Mouse (Mus musculus) CH12.LX (cell line): ENCODE results near the gene Ccdc63. TPM values are rescaled to one million over a fixed set of nuclear protein-coding genes. Genes with fewer than 3 reads are reported as not detected.

ENCODE experiments used
- DNase-seq: peaks from one replicate; pipeline ENCODE4 v3.0.0-alpha.2; 2013; ENCODE audit errors: extremely low read depth
- H3K27ac ChIP-seq: 2 replicates; pipeline ENCODE4 v1.5.1; 2012; ENCODE audit warnings: low read depth, mild to moderate bottlenecking, control low read depth, moderate library complexity; ENCODE audit not compliant: insufficient read depth
- H3K27me3 ChIP-seq: replicated peaks from 2 replicates; pipeline ENCODE3; 2012; ENCODE audit warnings: inconsistent platforms
- H3K36me3 ChIP-seq, 2 experiments: replicated peaks in 1 of 2; 2 replicates each; pipeline versions ENCODE3 to v1.6.1; 2012; ENCODE audit warnings: inconsistent platforms in 1 of 2, low read length in 1 of 2, mild to moderate bottlenecking in 1 of 2, mixed read lengths in 1 of 2, moderate library complexity in 1 of 2; ENCODE audit not compliant: control insufficient read depth in 1 of 2, insufficient read depth in 1 of 2
- H3K4me1 ChIP-seq, 2 experiments: 2 replicates each; pipeline ENCODE4 v1.6.1; 2012; ENCODE audit warnings: inconsistent platforms in 1 of 2, moderate library complexity in 1 of 2; ENCODE audit not compliant: insufficient read depth in 2 of 2, control insufficient read depth in 1 of 2
- H3K4me2 ChIP-seq: 2 replicates; pipeline ENCODE4 v1.6.1; 2012; ENCODE audit warnings: low read depth, mild to moderate bottlenecking, control low read depth; ENCODE audit not compliant: poor library complexity, insufficient read depth, severe bottlenecking
- H3K4me3 ChIP-seq, 3 experiments: fragments of 150-350 bp in 1 of 3; sonication (generic) in 1 of 3; replicated peaks in 1 of 3; 2 replicates each; pipeline versions ENCODE3 to v1.5.1; 2011 to 2012; ENCODE audit warnings: low read depth in 2 of 3, low read length in 2 of 3, mild to moderate bottlenecking in 2 of 3, moderate library complexity in 2 of 3, control low read depth in 1 of 3, improper control_type of control experiment in 1 of 3, inconsistent platforms in 1 of 3, mixed read lengths in 1 of 3; ENCODE audit not compliant: poor library complexity in 1 of 3
- H3K79me2 ChIP-seq: replicated peaks from 2 replicates; pipeline ENCODE4 v1.6.1; 2012; ENCODE audit warnings: mild to moderate bottlenecking, moderate library complexity; ENCODE audit not compliant: control insufficient read depth, poor library complexity, insufficient read depth, severe bottlenecking; ENCODE audit errors: extremely low read depth
- H3K9ac ChIP-seq: 2 replicates; pipeline ENCODE4 v1.6.1; 2012; ENCODE audit warnings: low read depth, mild to moderate bottlenecking, control low read depth, moderate library complexity; ENCODE audit not compliant: insufficient read depth
- H3K9me3 ChIP-seq: replicated peaks from 2 replicates; pipeline ENCODE3; 2012; ENCODE audit warnings: low read length, inconsistent platforms, mixed read lengths
- BHLHE40 ChIP-seq: IDR thresholded peaks from 2 replicates; pipeline ENCODE4 v1.6.1; 2011; ENCODE audit warnings: mild to moderate bottlenecking, low read depth, low read length, improper control_type of control experiment
- CHD1 ChIP-seq: IDR thresholded peaks from 2 replicates; pipeline ENCODE4 v1.6.1; 2012; ENCODE audit warnings: low read depth, low read length, improper control_type of control experiment, inconsistent platforms
- CHD2 ChIP-seq: IDR thresholded peaks from 2 replicates; pipeline ENCODE4 v1.6.1; 2011; ENCODE audit warnings: low read length, improper control_type of control experiment
- CTCF ChIP-seq, 2 experiments: IDR thresholded peaks in 1 of 2; conservative IDR thresholded peaks in 1 of 2; 2 replicates each; pipeline ENCODE4 v1.5.1; 2011 to 2012; ENCODE audit warnings: low read depth in 2 of 2, low read length in 2 of 2, improper control_type of control experiment in 1 of 2, inconsistent platforms in 1 of 2, mild to moderate bottlenecking in 1 of 2, moderate library complexity in 1 of 2
- E2F4 ChIP-seq: IDR thresholded peaks from 2 replicates; pipeline ENCODE4 v1.6.1; 2011; ENCODE audit warnings: low read depth, low read length, improper control_type of control experiment; ENCODE audit not compliant: insufficient replicate concordance
- ELF1 ChIP-seq: IDR thresholded peaks from 2 replicates; pipeline ENCODE4 v1.6.1; 2014; ENCODE audit warnings: low read depth, mild to moderate bottlenecking, inconsistent platforms, low read length, improper control_type of control experiment
- GABPA ChIP-seq: IDR thresholded peaks from 2 replicates; pipeline ENCODE4 v1.6.1; 2012; ENCODE audit warnings: low read depth, low read length, improper control_type of control experiment, inconsistent platforms; ENCODE audit not compliant: insufficient replicate concordance
- JUND ChIP-seq: conservative IDR thresholded peaks from 2 replicates; pipeline ENCODE4 v1.6.1; 2011; ENCODE audit warnings: low read depth, low read length, improper control_type of control experiment
- KAT2A ChIP-seq: IDR thresholded peaks from 2 replicates; pipeline ENCODE4 v1.6.1; 2012; ENCODE audit warnings: low read length, improper control_type of control experiment, inconsistent platforms; ENCODE audit not compliant: insufficient replicate concordance
- MAX ChIP-seq: IDR thresholded peaks from 2 replicates; pipeline ENCODE4 v1.6.1; 2011; ENCODE audit warnings: low read length, improper control_type of control experiment
- MAZ ChIP-seq: IDR thresholded peaks from 2 replicates; pipeline ENCODE4 v1.6.1; 2012; ENCODE audit warnings: low read depth, mild to moderate bottlenecking, inconsistent platforms, low read length, improper control_type of control experiment, moderate library complexity
- MYC ChIP-seq: IDR thresholded peaks from 2 replicates; pipeline ENCODE4 v1.6.1; 2011; ENCODE audit warnings: low read depth, mild to moderate bottlenecking, improper control_type of control experiment, low read length
- NELFE ChIP-seq: IDR thresholded peaks from 2 replicates; pipeline ENCODE4 v1.6.1; 2011; ENCODE audit warnings: low read depth, low read length, improper control_type of control experiment
- NRF1 ChIP-seq: IDR thresholded peaks from 2 replicates; pipeline ENCODE4 v1.6.1; 2014; ENCODE audit warnings: low read depth, mild to moderate bottlenecking, inconsistent platforms, low read length, improper control_type of control experiment, moderate library complexity
- POLR2A ChIP-seq: IDR thresholded peaks from 2 replicates; pipeline ENCODE4 v1.6.1; 2011; ENCODE audit warnings: low read depth, mild to moderate bottlenecking, improper control_type of control experiment, low read length
- RAD21 ChIP-seq: IDR thresholded peaks from 2 replicates; pipeline ENCODE4 v1.6.1; 2011; ENCODE audit warnings: low read depth, mild to moderate bottlenecking, low read length, improper control_type of control experiment, moderate library complexity
- SIN3A ChIP-seq: IDR thresholded peaks from 2 replicates; pipeline ENCODE4 v1.6.1; 2012; ENCODE audit warnings: low read length, improper control_type of control experiment, inconsistent platforms
- TBP ChIP-seq: conservative IDR thresholded peaks from 2 replicates; pipeline ENCODE4 v1.6.1; 2011; ENCODE audit warnings: low read depth, low read length, improper control_type of control experiment
- TCF12 ChIP-seq: IDR thresholded peaks from 2 replicates; pipeline ENCODE4 v1.6.1; 2014; ENCODE audit warnings: low read depth, mild to moderate bottlenecking, inconsistent platforms, low read length, improper control_type of control experiment
- UBTF ChIP-seq: IDR thresholded peaks from 2 replicates; pipeline ENCODE4 v1.6.1; 2012; ENCODE audit warnings: low read depth, mild to moderate bottlenecking, inconsistent platforms, low read length, improper control_type of control experiment, moderate library complexity
- USF1 ChIP-seq: IDR thresholded peaks from 2 replicates; pipeline ENCODE4 v1.6.1; 2014; ENCODE audit warnings: low read depth, mild to moderate bottlenecking, inconsistent platforms, low read length, improper control_type of control experiment
- USF2 ChIP-seq: conservative IDR thresholded peaks from 2 replicates; pipeline ENCODE4 v1.6.1; 2011; ENCODE audit warnings: low read depth, low read length, improper control_type of control experiment
- dilution Hi-C: fragments of 300-500 bp; cut with MboI; formaldehyde crosslinking; loops from 2 replicates; pipeline ENCODE4 v1.14.3; 2020; ENCODE audit warnings: low sequenced_read_pairs; ENCODE audit not compliant: extremely low pct_unique_long_range_greater_than_20kb, extremely low pct_ligation_motif_present
- in situ Hi-C: fragments of 300-500 bp; cut with MboI; formaldehyde crosslinking; loops from 3 replicates; pipeline ENCODE4 v1.14.3; 2019; ENCODE audit warnings: low sequenced_read_pairs, low pct_ligation_motif_present, low pct_unique_long_range_greater_than_20kb, mixed read lengths
- polyA plus RNA-seq: library from polyadenylated mRNA; unstranded; fragments of >175 nt; gene quantifications from 2 replicates; pipeline ENCODE4 v1.2.1, GENCODE M21; 2012; ENCODE audit warnings: low read depth; ENCODE audit not compliant: insufficient read length
- total RNA-seq, 2 experiments: library from RNA; depleted of rRNA; stranded (reverse); fragments of 300-350 nt in 1 of 2; fragments of >200 nt in 1 of 2; gene quantifications; 2 replicates each; pipeline ENCODE4 v1.2.3; 2012 to 2014

The Ccdc63 gene
- total and polyA plus RNA-seq, 3 experiments = 0.39 to 0.70 (median 0.47) TPM

GRCm38 (mm10) chr5:122079796-122080195, 60.8 kb downstream of the Ccdc63 start:
- TF ChIP-seq CTCF (conservative IDR thresholded peaks at IDR 0.05 in 1 of 2, IDR thresholded peaks at IDR 0.05 in 1 of 2; ENCODE audit: low read depth in 2 of 2, low read length in 2 of 2) (peak; percentile 35 to 41; a peak in 3 of 4 replicates), SIN3A (no peak)
- no peak overlapping the region for H3K27ac ChIP-seq
- H3K4me2 ChIP-seq = no peak overlapping the region
- no peak overlapping the region for H3K9ac ChIP-seq
- no peaks in the 10 kb centered on the region for H3K79me2 ChIP-seq
- dilution Hi-C loops (no loop called here), in situ Hi-C loops (no loop called here)
- peaks cover 7 to 13% of the 10 kb centered on the region in 2 experiments for H3K4me1 ChIP-seq
- peaks cover 22% of the 10 kb centered on the region for H3K9me3 ChIP-seq
- no peak overlapping the region for H3K4me3 ChIP-seq
- H3K27me3 ChIP-seq = peaks cover 32% of the 10 kb centered on the region
- no peak for DNase-seq
- no peaks in the 10 kb centered on the region for H3K36me3 ChIP-seq

- no peak overlapping the region for H3K9ac ChIP-seq
- peaks cover 22% of the 10 kb centered on the region for H3K9me3 ChIP-seq
- no peaks in the 10 kb centered on the region for H3K79me2 ChIP-seq
- no peak for DNase-seq
- TF ChIP-seq NRF1 = no peak
- TF ChIP-seq E2F4 = no peak
- no peak for TF ChIP-seq UBTF
- TF ChIP-seq TBP = no peak
- no peak for TF ChIP-seq TCF12
- no peak for TF ChIP-seq RAD21
- no peak for TF ChIP-seq KAT2A
- TF ChIP-seq JUND = no peak
- TF ChIP-seq NELFE = no peak
- no peak for TF ChIP-seq BHLHE40
- TF ChIP-seq MYC = no peak
- TF ChIP-seq CHD1 = no peak
- TF ChIP-seq USF1 = no peak
- TF ChIP-seq USF2 = no peak
- TF ChIP-seq ELF1 = no peak
- no peak for TF ChIP-seq GABPA
- no peak for TF ChIP-seq CHD2
- no peak for TF ChIP-seq POLR2A
- TF ChIP-seq MAX = no peak
- no peak for TF ChIP-seq MAZ
- no peak overlapping the region for H3K27ac ChIP-seq
- H3K27me3 ChIP-seq = peaks cover 52% of the 10 kb centered on the region
- no peak overlapping the region for H3K4me2 ChIP-seq
- dilution Hi-C loops (no loop called here), in situ Hi-C loops (no loop called here)
- peaks cover 4 to 13% of the 10 kb centered on the region in 2 experiments; a peak in 3 of 4 replicates for H3K4me1 ChIP-seq
- H3K36me3 ChIP-seq = no peaks in the 10 kb centered on the region
- H3K4me3 ChIP-seq = no peak overlapping the region
Measured at GRCm38 (mm10) chr5:122077244-122077643, 63.4 kb downstream of the Ccdc63 start.
